Mouse (Mus musculus) right cerebral cortex, postnatal 36 days (tissue): Measurements from ENCODE around the gene Cldn7.
"Not testable (repeated sequence)": the region's sequence is repeated elsewhere in the genome, so short reads cannot be mapped to it uniquely, and the experiment has no call there.

Experiments used
- DNase-seq, 2 experiments: peaks; one replicate each; pipeline ENCODE4 v3.0.0; 2022; ENCODE audit warnings: low spot score in 2 of 2, mixed read lengths in 1 of 2

The Cldn7 gene

GRCm38 (mm10) chr11:69955618-69956017 is 9.0 kb upstream of the Cldn7 start:
- not testable (repeated sequence) for DNase-seq

GRCm38 (mm10) chr11:69956218-69956617 is 8.4 kb upstream of the Cldn7 start:
- no peak for DNase-seq

GRCm38 (mm10) chr11:69960616-69961015 is 4.0 kb upstream of the Cldn7 start:
- no peak for DNase-seq

GRCm38 (mm10) chr11:69961841-69962240 is 2.7 kb upstream of the Cldn7 start:
- no peak for DNase-seq

- DNase-seq, result no peak
Measured at GRCm38 (mm10) chr11:69965271-69966005, 859 bp downstream of the Cldn7 start.

GRCm38 (mm10) chr11:69966006-69966859 is 1.7 kb downstream of the Cldn7 start:
- DNase-seq, result no peak

- DNase-seq, result no peak
Measured at GRCm38 (mm10) chr11:69966860-69967517, 2.4 kb downstream of the Cldn7 start.

- DNase-seq, result no peak
Measured at GRCm38 (mm10) chr11:69968793-69969192, 4.2 kb downstream of the Cldn7 start.

- no peak for DNase-seq
Measured at GRCm38 (mm10) chr11:69970222-69970621, 5.6 kb downstream of the Cldn7 start.

GRCm38 (mm10) chr11:69970775-69971174 is 6.2 kb downstream of the Cldn7 start:
- DNase-seq, result no peak

GRCm38 (mm10) chr11:69974907-69975306 is 10.3 kb downstream of the Cldn7 start:
- no peak for DNase-seq

GRCm38 (mm10) chr11:69976271-69976670 is 11.7 kb downstream of the Cldn7 start:
- no peak for DNase-seq

- no peak for DNase-seq
Measured at GRCm38 (mm10) chr11:69979827-69980195, 15.2 kb downstream of the Cldn7 start.

GRCm38 (mm10) chr11:69980196-69981140 is 15.9 kb downstream of the Cldn7 start:
- DNase-seq, result peak; percentile 98 to 99

GRCm38 (mm10) chr11:69981141-69981762 is 16.7 kb downstream of the Cldn7 start, which contains the start of gene Ctdnep1:
Gene Ctdnep1, plus strand, starts transcription at chr11:69981156.
- no peak for DNase-seq

GRCm38 (mm10) chr11:69982225-69982624 is 17.6 kb downstream of the Cldn7 start, which contains the start of gene Elp5:
Gene Elp5, minus strand, starts transcription at chr11:69982517.
- DNase-seq, result no peak

- no peak for DNase-seq
Measured at GRCm38 (mm10) chr11:69982877-69983276, 18.3 kb downstream of the Cldn7 start.

GRCm38 (mm10) chr11:69983377-69983776 is 18.8 kb downstream of the Cldn7 start:
- DNase-seq, result no peak

- DNase-seq, result no peak
Measured at GRCm38 (mm10) chr11:69984431-69984830, 19.9 kb downstream of the Cldn7 start.

GRCm38 (mm10) chr11:69989949-69990348 is 25.4 kb downstream of the Cldn7 start:
- DNase-seq, result no peak
